Mouse (Mus musculus) embryonic facial prominence, embryonic 13.5 days (tissue): ENCODE results near the gene 2310022B05Rik. TPM values are rescaled to one million over a fixed set of nuclear protein-coding genes. Genes with fewer than 3 reads are reported as not detected.

ENCODE experiments used
- polyA plus RNA-seq: library from polyadenylated mRNA; unstranded; fragments of >200 nt; fragmentation: Nextera tagmentation; extraction: Ambion mirVana; gene quantifications from 2 replicates; pipeline ENCODE4 v1.2.1, GENCODE M21; 2015

2310022B05Rik gene
- polyA plus RNA-seq, 1 experiment from 2014 or later: 29.9 TPM

Other genes with a start within 250 kb of the 2310022B05Rik start
- gene Pgbd5, start 223.7 kb downstream of the 2310022B05Rik start, polyA plus RNA-seq: 2.0 and 2.6 TPM in 2 replicates
- 39.7 and 39.9 TPM in 2 replicates for gene Cog2, start 142.6 kb downstream of the 2310022B05Rik start, polyA plus RNA-seq
- 0.28 and 1.9 TPM in 2 replicates for gene Agt, start 93.7 kb downstream of the 2310022B05Rik start, polyA plus RNA-seq
- 0.08 TPM in 1 of 2 replicates, not detected in the other for gene Capn9, start 87.3 kb downstream of the 2310022B05Rik start, polyA plus RNA-seq
- gene Ttc13, start 58.6 kb upstream of the 2310022B05Rik start, polyA plus RNA-seq: 39.5 and 39.6 TPM in 2 replicates
- gene Arv1, start 58.8 kb upstream of the 2310022B05Rik start, polyA plus RNA-seq: 27.0 and 30.1 TPM in 2 replicates
- 2.8 and 2.9 TPM in 2 replicates for gene Fam89a, start 88.5 kb upstream of the 2310022B05Rik start, polyA plus RNA-seq
- gene Trim67, start 129.7 kb upstream of the 2310022B05Rik start, polyA plus RNA-seq: 0.18 and 0.19 TPM in 2 replicates
- gene Gnpat, start 199.7 kb upstream of the 2310022B05Rik start, polyA plus RNA-seq: 91.6 and 94.7 TPM in 2 replicates
- gene 2810004N23Rik, start 199.8 kb upstream of the 2310022B05Rik start, polyA plus RNA-seq: 52.7 and 53.9 TPM in 2 replicates
- 9.4 and 9.9 TPM in 2 replicates for gene Exoc8, start 234.3 kb upstream of the 2310022B05Rik start, polyA plus RNA-seq
- gene Sprtn, start 234.5 kb upstream of the 2310022B05Rik start, polyA plus RNA-seq: 10.4 and 10.7 TPM in 2 replicates